Mouse (Mus musculus) splenic B cell, adult 2 months (primary cell): ENCODE measurements around the gene Zfp276.
"Not testable (repeated sequence)": the region's sequence is repeated elsewhere in the genome, so short reads cannot be mapped to it uniquely, and the experiment has no call there.

ENCODE experiments used
- DNase-seq: peaks from one replicate; pipeline ENCODE4 v3.0.0-alpha.2; 2011; ENCODE audit warnings: low read depth, low spot score
- H3K27me3 ChIP-seq: 2 replicates; pipeline ENCODE4 v1.6.1; 2012; ENCODE audit warnings: mild to moderate bottlenecking, low read length, moderate library complexity, mixed read lengths; ENCODE audit not compliant: control insufficient read depth, poor library complexity, insufficient read depth, severe bottlenecking
- H3K36me3 ChIP-seq: 2 replicates; pipeline ENCODE4 v1.6.1; 2012; ENCODE audit warnings: mild to moderate bottlenecking, low read length, moderate library complexity, mixed read lengths; ENCODE audit not compliant: control insufficient read depth, poor library complexity, insufficient read depth, severe bottlenecking

Zfp276 gene

DNA sequence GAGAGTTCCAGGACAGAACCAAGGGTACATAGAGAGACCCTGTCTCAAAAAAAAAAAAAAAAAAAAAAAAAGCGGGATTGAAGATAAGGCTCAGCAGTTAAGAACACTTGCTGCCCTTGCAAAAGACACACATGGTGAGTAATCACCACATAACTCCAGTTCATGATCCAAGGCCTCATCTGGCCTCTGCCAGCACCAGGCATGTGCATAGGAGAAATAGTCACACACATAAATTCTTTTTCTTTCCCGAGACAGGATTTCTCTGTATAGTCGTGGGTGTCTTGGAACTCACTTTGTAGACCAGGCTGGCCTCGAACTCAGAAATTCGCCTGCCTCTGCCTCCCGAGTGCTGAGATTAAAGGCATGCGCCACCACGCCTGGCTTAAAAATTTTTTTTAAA, 3.6 kb downstream of the Zfp276 start:
- not testable (repeated sequence) for H3K36me3 ChIP-seq, DNase-seq, H3K27me3 ChIP-seq

DNA sequence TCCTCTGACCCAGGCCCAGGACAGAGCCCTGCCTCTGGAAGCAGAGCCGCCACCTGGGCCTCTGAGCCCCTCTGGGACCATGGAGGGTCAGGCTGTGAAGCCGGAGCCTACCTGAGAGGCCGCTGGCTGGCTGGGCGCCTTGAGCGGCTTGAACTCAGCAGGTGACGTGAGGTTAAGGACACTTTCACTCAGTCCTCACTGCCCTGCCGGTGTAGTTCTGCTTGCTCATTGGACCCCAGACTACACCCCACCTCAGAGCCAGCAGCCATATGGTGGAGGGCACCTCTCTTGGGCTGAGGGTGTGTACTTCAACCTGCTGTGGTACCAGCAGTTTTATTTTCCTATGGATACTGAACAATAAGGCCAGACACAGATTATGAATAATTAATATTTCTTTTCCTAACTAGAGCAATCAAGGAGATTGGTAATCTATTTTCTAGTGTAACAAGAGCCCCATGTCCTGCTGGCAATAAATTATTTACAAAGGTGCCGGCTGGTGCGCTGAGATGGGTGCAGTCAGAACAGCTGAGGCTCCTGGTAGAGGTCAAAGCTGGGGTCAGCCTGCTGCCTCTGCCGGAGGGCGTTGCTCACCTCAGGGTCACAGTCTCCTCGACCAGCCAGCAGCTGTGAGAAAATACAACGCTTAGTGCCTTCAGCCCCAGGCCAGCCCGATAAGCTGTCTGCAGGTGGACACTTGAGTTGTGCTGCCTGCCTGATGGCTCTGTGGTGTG, 14.1 kb downstream of the Zfp276 start:
- Histone ChIP-seq H3K36me3 (peaks cover 11% of the 10 kb centered on the region), H3K27me3 (no peaks in the 10 kb centered on the region)
- no peak for DNase-seq

- H3K36me3 ChIP-seq, result peaks cover 9% of the 10 kb centered on the region
- DNase-seq, result no peak
- H3K27me3 ChIP-seq, result no peaks in the 10 kb centered on the region
These were observed 17.2 kb downstream of the Zfp276 start for GRCm38 (mm10) chr8:123271147-123271546.

- no peak for DNase-seq
- peaks cover 7% of the 10 kb centered on the region for H3K36me3 ChIP-seq
- H3K27me3 ChIP-seq, result no peaks in the 10 kb centered on the region
These were observed 17.9 kb downstream of the Zfp276 start for GRCm38 (mm10) chr8:123271901-123272300.

- H3K27me3 ChIP-seq, result no peaks in the 10 kb centered on the region
- DNase-seq, result no peak
- peaks cover 1% of the 10 kb centered on the region; the same call in 1 of the 2 replicates for H3K36me3 ChIP-seq
These were observed 20.5 kb downstream of the Zfp276 start for GRCm38 (mm10) chr8:123274447-123274846.

GRCm38 (mm10) chr8:123275096-123275495, 21.1 kb downstream of the Zfp276 start:
- H3K27me3 ChIP-seq, result no peaks in the 10 kb centered on the region
- H3K36me3 ChIP-seq, result peaks cover 1% of the 10 kb centered on the region; the same call in 1 of the 2 replicates
- DNase-seq, result no peak

DNA sequence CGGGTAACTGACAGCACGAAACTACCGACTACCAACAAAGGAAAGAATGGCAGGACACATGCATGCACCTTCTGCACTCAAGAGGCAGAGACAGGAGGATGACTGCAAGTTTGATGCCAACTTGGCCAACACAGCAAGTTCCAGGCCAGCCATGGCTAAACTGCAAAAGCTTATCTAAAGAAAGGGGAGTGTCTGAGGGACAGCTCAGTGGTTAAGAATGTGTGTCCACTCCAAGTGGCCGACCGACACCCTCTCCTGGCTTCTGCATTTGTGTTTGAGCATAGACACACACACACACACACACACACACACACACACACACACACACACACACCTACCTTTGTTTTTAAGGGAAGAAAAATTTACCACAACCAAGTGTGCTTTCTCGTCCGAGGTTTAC, 24.4 kb downstream of the Zfp276 start:
- DNase-seq, result no peak
- H3K36me3 ChIP-seq, result peaks cover 1% of the 10 kb centered on the region; the same call in 1 of the 2 replicates
- no peaks in the 10 kb centered on the region for H3K27me3 ChIP-seq

DNA sequence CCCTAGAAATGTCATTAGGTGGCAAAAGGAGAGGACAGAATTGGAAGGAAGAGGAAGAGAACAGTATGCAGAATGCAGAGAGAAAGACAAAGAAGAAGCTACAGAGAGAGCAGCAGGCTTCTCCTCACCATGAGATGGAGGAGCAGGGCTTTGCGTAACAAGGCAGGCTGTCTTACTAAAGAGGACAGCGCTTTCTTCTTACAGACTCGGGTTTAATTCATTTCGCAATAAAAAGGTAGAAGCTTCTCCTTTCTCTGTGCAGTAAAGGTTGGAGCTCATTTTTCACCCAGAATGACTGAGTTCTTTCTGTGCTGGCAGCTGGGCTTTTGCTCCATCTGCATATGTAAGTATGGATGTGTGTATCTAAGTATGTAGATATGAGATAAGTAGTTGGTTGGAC, 25.8 kb downstream of the Zfp276 start:
- H3K27me3 ChIP-seq, result no peaks in the 10 kb centered on the region
- H3K36me3 ChIP-seq, result no peaks in the 10 kb centered on the region
- no peak for DNase-seq

- H3K27me3 ChIP-seq, result no peaks in the 10 kb centered on the region
- no peak for DNase-seq
- no peaks in the 10 kb centered on the region for H3K36me3 ChIP-seq
These were observed 26.5 kb downstream of the Zfp276 start for GRCm38 (mm10) chr8:123280302-123281094.

DNA sequence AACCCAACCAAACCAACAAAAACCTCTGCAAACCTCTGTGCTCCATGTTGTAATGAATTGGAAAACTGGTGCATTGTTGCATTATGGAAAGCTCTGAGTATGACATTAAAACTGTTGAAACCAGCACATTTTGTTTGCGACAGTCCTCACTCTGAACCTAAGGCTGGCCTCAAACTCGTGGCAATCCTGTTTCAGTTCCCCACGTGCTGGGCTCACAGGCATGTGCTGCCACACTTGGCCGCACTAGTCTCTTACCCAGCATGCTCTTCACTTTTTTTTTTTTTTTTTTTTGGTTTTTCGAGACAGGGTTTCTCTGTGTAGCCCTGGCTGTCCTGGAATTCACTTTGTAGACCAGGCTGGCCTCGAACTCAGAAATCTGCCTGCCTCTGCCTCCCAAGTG, 29.0 kb downstream of the Zfp276 start:
- H3K36me3 ChIP-seq, H3K27me3 ChIP-seq: not testable (repeated sequence)
- peak; percentile 76 for DNase-seq

GRCm38 (mm10) chr8:123283991-123284390, 30.0 kb downstream of the Zfp276 start:
- peak; percentile 72 for DNase-seq
- Histone ChIP-seq H3K36me3 (no peaks in the 10 kb centered on the region), H3K27me3 (no peaks in the 10 kb centered on the region)

GRCm38 (mm10) chr8:123284493-123284892, 30.5 kb downstream of the Zfp276 start:
- Histone ChIP-seq H3K36me3 (no peaks in the 10 kb centered on the region), H3K27me3 (no peaks in the 10 kb centered on the region)
- no peak for DNase-seq

DNA sequence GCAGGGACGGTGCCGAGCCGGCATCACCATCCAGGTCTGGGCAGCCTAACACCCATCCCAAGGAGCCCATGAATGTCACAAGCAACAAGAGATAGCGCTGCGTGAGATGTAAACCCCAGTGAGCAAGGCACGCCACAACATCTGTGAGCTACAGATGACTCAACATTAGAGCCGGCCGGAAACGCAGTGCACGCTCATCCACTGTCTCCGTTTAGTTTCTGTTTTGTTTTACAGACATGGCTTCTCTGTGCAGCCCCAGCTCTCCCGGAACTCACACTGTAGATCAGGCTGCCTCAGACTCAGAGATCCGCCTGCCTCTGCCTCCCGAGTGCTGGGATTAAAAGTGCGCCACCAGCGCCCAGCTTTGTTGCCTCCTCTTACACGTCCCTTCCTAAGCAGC, 33.4 kb downstream of the Zfp276 start:
- no peak for DNase-seq

DNA sequence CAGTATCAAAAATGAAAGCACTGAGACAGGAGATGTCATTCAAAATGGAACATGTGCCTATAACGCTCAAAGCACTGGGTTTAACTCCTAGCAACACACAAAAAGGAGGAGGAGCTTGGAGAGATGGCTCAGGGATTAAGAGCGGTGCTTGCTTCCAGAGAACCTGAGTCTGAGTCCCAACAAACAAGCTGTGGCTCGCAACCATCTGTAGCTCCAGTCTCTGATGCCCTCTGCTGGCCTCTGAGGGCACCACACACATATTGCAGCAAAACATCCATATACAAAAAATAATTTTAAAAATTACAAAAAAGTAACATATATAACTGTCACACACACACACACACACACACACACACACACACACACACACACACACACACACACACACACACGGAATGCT, 36.2 kb downstream of the Zfp276 start:
- Histone ChIP-seq H3K36me3 (no peaks in the 10 kb centered on the region), H3K27me3 (no peaks in the 10 kb centered on the region)
- peak; percentile 63 for DNase-seq

More for the DNA sequence above, 33.4 kb downstream of the Zfp276 start:
- Histone ChIP-seq H3K27me3 (no peaks in the 10 kb centered on the region), H3K36me3 (no peaks in the 10 kb centered on the region)

- no peak for DNase-seq
- Histone ChIP-seq H3K27me3 (no peaks in the 10 kb centered on the region), H3K36me3 (no peaks in the 10 kb centered on the region)
These were observed 36.7 kb downstream of the Zfp276 start for GRCm38 (mm10) chr8:123290679-123291078.
